Mouse (Mus musculus): ENCODE results near the gene Psmd4.
"Not testable (repeated sequence)": the region's sequence is repeated elsewhere in the genome, so short reads cannot be mapped to it uniquely, and the experiment has no call there.

Gene Psmd4

GRCm38 (mm10) chr3:95025202-95025601, 17.2 kb downstream of the Psmd4 start:
- no peak for DNase-seq (ENCODE audit: low spot score in 2 of 2)

DNA sequence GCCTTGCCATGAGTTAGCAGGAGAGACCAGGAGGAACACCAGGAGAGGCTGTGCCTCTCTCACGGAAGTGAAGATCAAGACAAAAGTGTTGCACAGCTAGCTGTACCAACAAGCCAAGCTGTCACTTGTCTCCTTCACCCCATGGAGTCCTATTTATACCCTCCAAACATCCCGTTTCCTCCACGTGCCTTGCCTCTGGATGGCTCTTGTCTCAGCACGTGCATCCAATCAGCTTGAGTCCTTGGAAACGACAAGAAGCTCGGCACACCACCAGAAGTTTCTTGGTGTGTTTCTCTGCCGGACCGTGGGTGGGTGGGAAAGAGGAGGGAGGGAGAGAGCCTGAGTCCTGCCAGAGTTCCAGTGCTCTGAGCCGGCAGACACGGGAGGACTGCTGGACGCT, 17.9 kb downstream of the Psmd4 start:
- DNase-seq (ENCODE audit: low spot score in 2 of 2) = peak in 1 of 2 experiments; percentile 67

DNA sequence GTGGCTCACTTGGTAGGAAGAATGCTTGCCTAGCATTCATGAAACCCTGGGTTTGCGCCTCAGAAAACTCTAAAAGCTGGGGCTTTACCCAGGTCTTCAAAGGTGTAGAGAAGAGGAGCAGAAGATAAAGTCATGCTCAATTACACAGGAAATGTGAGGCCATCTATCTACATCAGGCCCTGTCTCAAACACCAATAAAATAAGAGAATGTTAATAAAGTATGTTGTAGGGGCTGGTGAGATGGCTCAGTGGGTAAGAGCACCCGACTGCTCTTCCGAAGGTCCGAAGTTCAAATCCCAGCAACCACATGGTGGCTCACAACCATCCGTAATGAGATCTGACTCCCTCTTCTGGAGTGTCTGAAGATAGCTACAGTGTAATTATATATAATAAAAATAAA, 21.5 kb downstream of the Psmd4 start:
- DNase-seq (ENCODE audit: low spot score in 2 of 2) = not testable (repeated sequence)

DNA sequence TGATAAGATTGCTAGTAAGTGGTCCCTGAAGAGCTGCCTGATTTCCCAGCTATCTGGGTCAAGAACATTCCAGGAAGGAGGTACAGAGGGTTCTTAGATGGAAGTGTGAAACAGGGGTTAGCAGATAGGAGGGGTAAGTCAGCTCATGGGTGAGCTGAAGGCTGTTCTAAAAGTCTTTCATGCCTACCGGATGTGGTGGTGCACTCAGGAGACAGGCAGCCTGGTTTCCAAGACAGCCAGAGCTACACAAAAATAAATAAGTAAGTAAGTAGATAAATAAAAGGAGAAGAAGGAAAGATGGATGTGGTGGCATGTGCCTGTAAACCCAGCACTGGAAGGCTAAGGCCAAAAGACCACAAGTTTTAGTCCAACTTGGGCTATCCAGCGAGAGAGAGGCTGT, 23.7 kb downstream of the Psmd4 start:
- DNase-seq (ENCODE audit: low spot score in 2 of 2) = no peak

- DNase-seq (ENCODE audit: low spot score in 2 of 2) = no peak
These were observed 25.8 kb downstream of the Psmd4 start for GRCm38 (mm10) chr3:95016532-95017056.

- DNase-seq (ENCODE audit: low spot score in 2 of 2) = peak; percentile 95
These were observed 26.4 kb downstream of the Psmd4 start for GRCm38 (mm10) chr3:95015891-95016531.

DNA sequence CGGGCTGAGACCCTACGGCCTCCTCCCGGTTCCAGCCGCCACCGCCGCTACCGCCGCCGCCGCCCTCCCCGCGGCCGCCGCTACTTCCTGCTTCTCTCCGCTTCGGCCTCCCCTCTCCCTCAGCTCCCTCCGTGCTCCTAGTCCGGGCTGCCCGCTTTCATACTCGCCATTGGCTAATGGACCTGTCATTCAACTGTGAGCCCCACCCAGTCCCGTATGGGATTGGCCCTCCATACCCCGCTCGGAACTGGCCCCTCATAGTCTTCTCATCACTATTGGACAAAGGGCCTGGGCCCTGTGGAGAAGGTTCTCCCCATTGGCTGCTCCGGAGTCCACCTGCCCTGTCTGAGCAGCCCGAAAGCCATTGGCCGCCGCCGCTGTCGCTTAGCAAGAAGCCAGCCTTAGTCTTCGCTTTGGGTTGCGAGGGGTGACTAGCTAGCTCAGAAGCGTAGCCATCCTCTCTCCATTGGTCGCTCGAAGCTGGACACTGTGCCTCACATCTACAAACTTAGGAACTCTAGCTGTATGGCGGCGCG, 27.0 kb downstream of the Psmd4 start, which contains the start of gene Zfp687:
TSS of gene Zfp687 (minus strand) at position 112 of the 536 bp plus-strand sequence.
- DNase-seq (ENCODE audit: low spot score in 2 of 2) = peak; percentile 99 to 100

DNA sequence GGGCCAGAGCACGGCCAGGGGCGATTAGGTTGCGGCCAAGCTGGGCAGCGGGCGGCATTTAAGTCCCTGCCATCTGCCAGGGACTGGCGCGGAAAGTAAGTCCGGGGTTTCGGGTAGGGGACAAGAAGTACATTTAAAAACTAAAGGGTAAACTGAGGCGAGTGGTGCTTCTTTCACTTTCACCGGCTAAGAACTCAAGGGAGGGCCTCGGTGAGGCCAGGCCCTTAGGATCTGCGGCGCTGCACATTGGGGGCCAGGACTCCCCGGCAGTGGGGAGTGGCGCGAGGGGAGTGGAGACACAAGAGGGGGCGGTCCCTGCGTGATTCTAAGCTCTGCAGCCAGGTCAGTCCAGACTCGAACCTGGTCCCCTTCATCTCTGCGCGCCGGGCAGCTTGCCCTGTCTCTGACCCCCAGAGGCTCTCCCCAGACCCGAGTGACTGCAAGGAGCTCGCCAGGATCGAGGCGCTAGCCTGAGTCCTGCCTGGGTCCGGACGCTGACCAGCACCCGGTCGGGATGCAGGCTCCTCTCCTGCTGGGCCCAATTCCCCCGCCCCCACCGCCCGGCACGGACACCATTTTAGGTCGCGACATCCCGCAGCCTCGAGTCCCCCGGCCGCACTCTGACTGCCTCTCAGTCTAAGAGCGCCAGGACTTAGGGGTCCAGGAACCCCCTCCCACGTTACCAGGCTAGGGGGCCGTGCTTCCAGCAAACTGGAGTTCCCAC, 27.8 kb downstream of the Psmd4 start:
- peak in 1 of 2 experiments; percentile 32 for DNase-seq (ENCODE audit: low spot score in 2 of 2)

DNA sequence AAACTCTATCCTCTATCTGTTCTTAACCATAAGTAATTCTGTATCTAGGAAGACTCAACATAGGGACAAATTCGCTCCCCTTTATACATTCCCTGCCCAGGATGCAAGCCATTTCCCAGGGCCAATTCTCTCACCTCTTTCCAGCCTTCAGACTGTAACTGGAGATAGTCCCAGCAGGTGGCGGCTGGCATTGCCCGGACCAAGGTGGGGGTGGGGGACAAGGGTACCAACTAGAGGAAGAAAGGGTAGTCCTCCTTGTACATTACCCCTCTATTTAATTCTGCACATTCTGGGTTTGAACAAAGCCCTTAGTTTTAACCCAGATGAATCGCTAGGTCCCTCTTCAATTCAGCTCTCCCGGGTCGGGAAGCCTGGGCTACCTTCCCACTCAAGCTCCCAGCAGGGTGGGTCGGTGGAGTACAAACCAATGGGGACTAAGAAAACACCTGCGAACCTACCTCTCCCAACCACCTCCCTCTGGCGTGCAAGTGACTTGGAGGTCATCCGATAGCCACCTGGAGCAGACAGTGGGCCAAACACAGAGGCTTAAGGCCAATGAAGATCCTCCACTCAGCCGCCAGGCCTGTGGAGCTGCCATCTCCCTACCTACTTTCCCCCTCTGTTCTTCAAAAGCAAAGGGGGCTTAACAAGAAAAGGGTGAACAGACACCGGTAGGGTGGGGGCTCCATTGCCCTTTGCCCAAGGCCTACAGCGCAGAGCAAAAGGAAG, 28.6 kb downstream of the Psmd4 start:
- DNase-seq (ENCODE audit: low spot score in 2 of 2) = no peak

DNA sequence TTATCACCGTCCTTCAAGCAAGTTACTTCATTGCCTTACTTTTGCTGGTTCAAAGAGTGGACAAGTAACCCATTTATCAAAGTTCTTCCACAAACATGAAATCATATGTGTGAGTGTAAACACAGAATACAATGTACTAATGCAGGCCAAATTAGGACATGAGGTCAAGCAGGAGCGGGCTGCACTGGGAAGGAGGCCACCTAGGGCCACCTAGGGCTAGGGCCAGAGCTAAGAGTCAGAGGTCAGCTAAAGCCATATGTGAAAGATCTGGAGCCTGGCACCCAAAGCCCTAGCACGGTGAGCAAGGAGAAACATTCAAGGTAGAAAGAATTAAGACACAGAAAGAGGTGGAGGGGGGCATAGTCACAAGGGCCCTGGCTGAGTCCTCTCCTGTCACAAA, 29.4 kb downstream of the Psmd4 start:
- DNase-seq (ENCODE audit: low spot score in 2 of 2) = no peak

- no peak for DNase-seq (ENCODE audit: low spot score in 2 of 2)
These were observed 32.0 kb downstream of the Psmd4 start for GRCm38 (mm10) chr3:95010396-95010795.

GRCm38 (mm10) chr3:95007706-95008105, 34.7 kb downstream of the Psmd4 start:
- no peak for DNase-seq (ENCODE audit: low spot score in 2 of 2)

GRCm38 (mm10) chr3:95005651-95006050, 36.8 kb downstream of the Psmd4 start:
- no peak for DNase-seq (ENCODE audit: low spot score in 2 of 2)

GRCm38 (mm10) chr3:95003273-95003672, 39.1 kb downstream of the Psmd4 start:
- no peak for DNase-seq (ENCODE audit: low spot score in 2 of 2)

DNA sequence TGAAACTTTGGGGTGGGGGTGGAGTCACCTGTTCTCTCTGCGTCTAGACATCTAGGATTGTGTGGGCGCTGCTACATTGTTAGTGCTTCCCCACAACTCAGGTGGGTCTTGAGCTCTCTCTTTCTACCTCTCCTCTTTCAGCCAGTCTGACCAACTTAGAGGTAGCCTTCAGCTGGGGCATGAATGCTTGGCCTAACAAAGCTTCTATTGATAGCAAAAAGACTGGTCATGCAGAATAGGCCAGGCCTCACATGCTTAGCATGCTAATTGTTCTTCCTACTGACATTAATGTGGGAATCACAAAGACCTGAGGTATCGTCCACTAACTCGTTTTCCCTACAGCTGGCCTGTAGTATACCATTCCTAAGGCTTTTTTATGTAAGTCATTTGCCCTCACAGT, 39.8 kb downstream of the Psmd4 start:
- DNase-seq (ENCODE audit: low spot score in 2 of 2) = no peak

- peak in 1 of 2 experiments; percentile 87 for DNase-seq (ENCODE audit: low spot score in 2 of 2)
These were observed 45.5 kb downstream of the Psmd4 start for GRCm38 (mm10) chr3:94996946-94997345.

DNA sequence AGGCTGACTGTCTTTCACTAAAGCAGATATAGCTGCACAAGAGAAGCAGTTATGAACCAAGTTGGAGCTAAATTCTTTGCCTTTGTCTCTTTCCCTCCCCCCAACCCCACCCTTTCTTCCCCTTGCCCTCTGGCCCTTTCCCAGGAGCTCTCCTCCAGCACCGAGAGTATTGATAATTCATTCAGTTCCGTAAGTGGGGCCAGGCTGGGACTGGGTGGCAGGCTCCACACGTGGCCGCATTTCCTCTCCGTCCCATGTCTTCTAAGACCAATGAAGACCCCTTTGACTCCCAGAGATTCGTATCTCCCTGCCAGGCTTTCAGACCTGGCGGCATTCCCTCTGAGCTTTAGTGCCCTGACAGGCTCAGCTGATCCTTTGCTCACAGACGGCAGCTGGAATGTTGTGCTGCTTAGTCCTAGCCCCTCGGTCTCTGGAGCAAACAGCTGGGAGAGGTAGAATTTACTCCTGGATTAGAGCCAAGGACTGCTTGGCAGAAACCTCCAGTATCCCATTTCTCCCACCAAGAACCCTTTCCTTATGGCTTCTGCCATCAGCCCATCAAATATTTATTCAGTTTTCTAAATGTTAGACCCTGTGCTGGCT, 53.2 kb downstream of the Psmd4 start:
- DNase-seq (ENCODE audit: low spot score in 2 of 2) = no peak

GRCm38 (mm10) chr3:94987578-94987977, 54.8 kb downstream of the Psmd4 start:
- DNase-seq (ENCODE audit: low spot score in 2 of 2) = no peak

DNA sequence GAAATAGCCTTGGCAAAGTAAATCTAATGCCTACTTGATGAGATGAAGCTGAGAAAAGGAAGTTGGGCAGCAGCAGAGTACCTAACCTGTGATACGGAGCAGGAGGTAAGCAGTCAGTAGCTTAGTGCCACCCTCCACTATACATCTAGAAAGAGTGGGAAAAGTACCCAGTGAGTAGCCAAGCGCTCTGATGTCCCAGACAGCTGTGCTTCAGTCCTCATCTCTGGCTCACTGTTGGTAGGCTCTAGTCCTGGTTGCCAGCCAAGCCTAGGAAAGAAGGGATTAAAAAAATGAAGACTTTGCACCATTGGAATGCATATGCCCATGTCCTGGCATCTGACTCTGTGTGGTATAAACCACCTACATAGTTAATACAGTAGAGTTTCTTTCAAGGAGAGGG, 56.9 kb downstream of the Psmd4 start:
- DNase-seq (ENCODE audit: low spot score in 2 of 2) = no peak

DNA sequence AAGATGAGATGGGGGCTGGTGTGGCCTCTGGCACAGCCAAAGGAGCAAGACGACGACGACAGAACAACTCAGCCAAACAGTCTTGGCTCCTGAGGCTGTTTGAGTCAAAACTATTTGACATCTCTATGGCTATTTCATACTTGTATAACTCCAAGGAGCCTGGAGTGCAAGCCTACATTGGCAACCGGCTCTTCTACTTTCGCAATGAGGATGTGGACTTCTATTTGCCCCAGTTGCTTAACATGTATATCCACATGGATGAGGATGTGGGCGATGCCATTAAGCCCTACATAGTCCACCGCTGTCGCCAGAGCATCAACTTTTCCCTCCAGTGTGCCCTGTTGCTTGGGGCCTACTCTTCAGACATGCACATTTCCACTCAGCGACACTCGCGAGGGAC, 58.1 kb downstream of the Psmd4 start:
- no peak for DNase-seq (ENCODE audit: low spot score in 2 of 2)

All from left cerebral cortex, adult 9 months (tissue).